ENCODE assay signal across 9 mouse cellular contexts in the genomic region with DNA sequence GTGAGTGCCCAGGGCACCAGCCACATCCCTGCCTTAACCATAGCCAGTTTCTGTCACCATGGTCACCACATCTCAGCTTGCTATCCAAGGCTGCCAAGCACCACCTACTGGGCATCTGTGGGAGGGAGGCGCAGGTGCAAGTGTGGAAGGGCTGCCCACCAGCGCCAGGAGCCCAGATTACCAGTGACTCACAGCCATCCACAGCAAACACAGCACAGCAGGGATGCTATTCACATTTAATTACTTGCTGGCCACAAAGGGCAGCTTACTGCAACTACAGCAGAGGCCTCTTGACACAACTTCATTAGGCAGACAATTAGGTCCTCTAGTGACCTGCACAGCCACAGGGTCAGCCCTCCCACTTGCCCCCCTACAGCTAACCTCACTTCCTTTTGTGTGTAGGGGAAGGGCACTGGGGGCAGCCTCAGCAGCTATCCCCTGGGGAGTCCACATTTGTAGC. TPM values are rescaled to one million over a fixed set of nuclear protein-coding genes. Genes with fewer than 3 reads are reported as not detected.
A peak's percentile ranks its signal among the peaks of the same experiment; 100 is the strongest.
DNase-seq lines count a peak whose midpoint lies in the region; ATAC-seq and TF ChIP-seq lines count a peak whose summit lies in the region.
"Had no signal": no experiment of that assay in that cellular context is flagged by ENCODE, and none has a peak within 500 bp of the region (broad histone marks: within the 10 kb centered on the region; RNA-seq: fewer than 3 reads in every experiment).

No protein-coding gene starts in this region.

- H3K9ac ChIP-seq in stomach, postnatal 0 days (ENCODE audit: low read length), result no peak overlapping the region
- no peak overlapping the region for H3K9ac ChIP-seq in heart, embryonic 12.5 days
- H3K9ac ChIP-seq: lung, embryonic 15.5 days had no signal

- intact Hi-C loops in heart, postnatal 25 days (cut with DNase I), result no loop called here

- no peak overlapping the region for H3K4me2 ChIP-seq in stomach, postnatal 0 days (replicated peaks; ENCODE audit: low read depth)
- H3K4me2 ChIP-seq in heart, embryonic 12.5 days, result no peak overlapping the region
- H3K4me2 ChIP-seq: lung, embryonic 15.5 days had no signal

- no peak overlapping the region for H3K4me3 ChIP-seq in limb, embryonic 10.5 days
- H3K4me3 ChIP-seq in stomach, postnatal 0 days (ENCODE audit: low read depth, low read length), result no peak overlapping the region
- no peak overlapping the region for H3K4me3 ChIP-seq in heart, embryonic 12.5 days
- H3K4me3 ChIP-seq: lung, embryonic 15.5 days had no signal

- H3K4me1 ChIP-seq in limb, embryonic 10.5 days, result peaks cover 28% of the 10 kb centered on the region
- no peaks in the 10 kb centered on the region for H3K4me1 ChIP-seq in stomach, postnatal 0 days (replicated peaks; ENCODE audit: control insufficient read depth, insufficient read depth)
- H3K4me1 ChIP-seq in heart, embryonic 12.5 days (replicated peaks), result no peaks in the 10 kb centered on the region; the same call in 1 of the 2 replicates

- WGBS in limb, embryonic 10.5 days, result 23% methylated on average over 2 of the region's 2 CpGs
- WGBS in stomach, postnatal 0 days, result 59% methylated on average over 2 of the region's 2 CpGs
- WGBS in heart, embryonic 12.5 days, result 65% methylated on average over 2 of the region's 2 CpGs

- peak; percentile 91 for DNase-seq in right cerebral cortex, adult 18-20 months
- DNase-seq in right cerebral cortex, postnatal 4 days, result no peak
- DNase-seq in limb, embryonic 10.5 days (ENCODE audit: low spot score), result no peak
- peak; percentile 61 for DNase-seq in stomach, postnatal 0 days (ENCODE audit: low spot score)
- no peak for DNase-seq in heart, postnatal 25 days (ENCODE audit: low spot score)
- DNase-seq in thymus, postnatal 0 days (ENCODE audit: low spot score), result no peak

- peaks cover 92% of the 10 kb centered on the region for H3K36me3 ChIP-seq in limb, embryonic 10.5 days
- H3K36me3 ChIP-seq in stomach, postnatal 0 days (ENCODE audit: control insufficient read depth, insufficient read depth, low read length), result peaks cover 24% of the 10 kb centered on the region
- peaks cover 81% of the 10 kb centered on the region for H3K36me3 ChIP-seq in heart, embryonic 12.5 days

- H3K27me3 ChIP-seq in limb, embryonic 10.5 days (ENCODE audit: low read depth, poor library complexity, severe bottlenecking), result no peaks in the 10 kb centered on the region; the same call in 1 of the 2 replicates
- H3K27me3 ChIP-seq in stomach, postnatal 0 days (ENCODE audit: control insufficient read depth, insufficient read depth, low read length), result no peaks in the 10 kb centered on the region
- H3K27me3 ChIP-seq in heart, embryonic 12.5 days (replicated peaks), result no peaks in the 10 kb centered on the region
- H3K27me3 ChIP-seq: lung, embryonic 15.5 days had no signal

- no peak for TF ChIP-seq EP300 in stomach, postnatal 0 days (optimal IDR thresholded peaks at IDR 0.05)

- no peaks in the 10 kb centered on the region for H3K9me3 ChIP-seq in limb, embryonic 10.5 days (replicated peaks)
- H3K9me3 ChIP-seq in stomach, postnatal 0 days (ENCODE audit: control insufficient read depth, low read length), result no peaks in the 10 kb centered on the region
- H3K9me3 ChIP-seq in heart, embryonic 12.5 days (replicated peaks), result no peaks in the 10 kb centered on the region
- H3K9me3 ChIP-seq: lung, embryonic 15.5 days had no signal

- TF ChIP-seq CTCF in stomach, postnatal 0 days (IDR thresholded peaks at IDR 0.05; ENCODE audit: low read depth), result peak; percentile 59

- ATAC-seq in granulocyte monocyte progenitor cell, adult 5-6 weeks (replicated peaks; ENCODE audit: poor library complexity, severe bottlenecking), result peak; percentile 38; the same call in 1 of the 2 replicates
- ATAC-seq in stomach, postnatal 0 days (ENCODE audit: low FRiP score, low TSS enrichment), result peak; percentile 43; the same call in 1 of the 2 replicates
- ATAC-seq in heart, embryonic 12.5 days (ENCODE audit: insufficient number of reproducible peaks, low FRiP score), result no peak

- H3K27ac ChIP-seq in limb, embryonic 10.5 days, result 0 out of 2 replicates have a peak overlapping the region, but pooled peaks have one; percentile 12
- no peak overlapping the region for H3K27ac ChIP-seq in stomach, postnatal 0 days (replicated peaks)
- no peak overlapping the region for H3K27ac ChIP-seq in heart, embryonic 12.5 days (ENCODE audit: poor library complexity, severe bottlenecking)
- H3K27ac ChIP-seq: lung, embryonic 15.5 days had no signal

RNA-seq across cellular contexts. Expression of a gene that starts 7.7 kb away (rescaled TPM):
- 14.1 and 20.3 TPM in 2 replicates for total RNA-seq in granulocyte monocyte progenitor cell, adult 5-6 weeks (2014; fragmentation: Nextera tagmentation)
- 17.0 and 18.7 TPM in 2 replicates for total RNA-seq in granulocyte monocyte progenitor cell, adult 5-6 weeks (2017)
- polyA plus RNA-seq in limb, embryonic 10.5 days (2016; fragmentation: Nextera tagmentation; extraction: Ambion mirVana), result 63.6 and 67.1 TPM in 2 replicates
- polyA plus RNA-seq in stomach, postnatal 0 days (2015; fragmentation: Nextera tagmentation; extraction: Ambion mirVana), result 25.6 and 29.7 TPM in 2 replicates
- 10 to 100 TPM; 49.2 to 50.7 TPM for total RNA-seq in heart, postnatal 25 days (2021)
- polyA plus RNA-seq in heart, embryonic 12.5 days (2016; fragmentation: Nextera tagmentation; extraction: Ambion mirVana), result 48.3 and 50.1 TPM in 2 replicates
- polyA plus RNA-seq in thymus, postnatal 0 days (2015; fragmentation: Nextera tagmentation; extraction: Ambion mirVana), result 32.6 and 39.1 TPM in 2 replicates

RNA-seq across cellular contexts. Expression of a gene that starts 9.7 kb away (rescaled TPM):
- not detected in 2 replicates for total RNA-seq in granulocyte monocyte progenitor cell, adult 5-6 weeks (2014; fragmentation: Nextera tagmentation)
- total RNA-seq in granulocyte monocyte progenitor cell, adult 5-6 weeks (2017), result 0.98 TPM in 1 of 2 replicates, not detected in the other
- polyA plus RNA-seq in limb, embryonic 10.5 days (2016; fragmentation: Nextera tagmentation; extraction: Ambion mirVana), result not detected in 2 replicates
- polyA plus RNA-seq in stomach, postnatal 0 days (2015; fragmentation: Nextera tagmentation; extraction: Ambion mirVana), result 8.9 and 18.0 TPM in 2 replicates
- total RNA-seq in heart, postnatal 25 days (2021), result not detected
- 16.8 and 19.3 TPM in 2 replicates for polyA plus RNA-seq in heart, embryonic 12.5 days (2016; fragmentation: Nextera tagmentation; extraction: Ambion mirVana)
- 5.3 and 15.5 TPM in 2 replicates for polyA plus RNA-seq in thymus, postnatal 0 days (2015; fragmentation: Nextera tagmentation; extraction: Ambion mirVana)

RNA-seq across cellular contexts. Expression of a gene that starts 10.3 kb away (rescaled TPM):
- total RNA-seq in granulocyte monocyte progenitor cell, adult 5-6 weeks (2014; fragmentation: Nextera tagmentation), result 1.6 and 4.5 TPM in 2 replicates
- not detected in 2 replicates for total RNA-seq in granulocyte monocyte progenitor cell, adult 5-6 weeks (2017)
- polyA plus RNA-seq in limb, embryonic 10.5 days (2016; fragmentation: Nextera tagmentation; extraction: Ambion mirVana), result not detected in 2 replicates
- not detected in 2 replicates for polyA plus RNA-seq in stomach, postnatal 0 days (2015; fragmentation: Nextera tagmentation; extraction: Ambion mirVana)
- 10 to 100 TPM; 11.1 to 61.8 TPM for total RNA-seq in heart, postnatal 25 days (2021)
- polyA plus RNA-seq in heart, embryonic 12.5 days (2016; fragmentation: Nextera tagmentation; extraction: Ambion mirVana), result not detected in 2 replicates
- polyA plus RNA-seq in thymus, postnatal 0 days (2015; fragmentation: Nextera tagmentation; extraction: Ambion mirVana), result 4.2 TPM in 1 of 2 replicates, not detected in the other
- polyA plus RNA-seq: lung, embryonic 15.5 days had no signal

RNA-seq across cellular contexts. Expression of a gene that starts 14.9 kb away (rescaled TPM):
- total RNA-seq in granulocyte monocyte progenitor cell, adult 5-6 weeks (2014; fragmentation: Nextera tagmentation), result 5,751 and 6,009 TPM in 2 replicates
- 2,814 and 3,772 TPM in 2 replicates for total RNA-seq in granulocyte monocyte progenitor cell, adult 5-6 weeks (2017)
- not detected in 2 replicates for polyA plus RNA-seq in limb, embryonic 10.5 days (2016; fragmentation: Nextera tagmentation; extraction: Ambion mirVana)
- polyA plus RNA-seq in stomach, postnatal 0 days (2015; fragmentation: Nextera tagmentation; extraction: Ambion mirVana), result 0.30 and 0.55 TPM in 2 replicates
- total RNA-seq in heart, postnatal 25 days (2021), result not detected
- polyA plus RNA-seq in heart, embryonic 12.5 days (2016; fragmentation: Nextera tagmentation; extraction: Ambion mirVana), result 0.47 TPM in 1 of 2 replicates, not detected in the other
- polyA plus RNA-seq in thymus, postnatal 0 days (2015; fragmentation: Nextera tagmentation; extraction: Ambion mirVana), result 0.30 and 0.74 TPM in 2 replicates

RNA-seq across cellular contexts. Expression of a gene that starts 15.8 kb away (rescaled TPM):
- not detected in 2 replicates for total RNA-seq in granulocyte monocyte progenitor cell, adult 5-6 weeks (2014; fragmentation: Nextera tagmentation)
- total RNA-seq in granulocyte monocyte progenitor cell, adult 5-6 weeks (2017), result 0.26 TPM in 1 of 2 replicates, not detected in the other
- polyA plus RNA-seq in limb, embryonic 10.5 days (2016; fragmentation: Nextera tagmentation; extraction: Ambion mirVana), result 0.31 and 0.49 TPM in 2 replicates
- polyA plus RNA-seq in stomach, postnatal 0 days (2015; fragmentation: Nextera tagmentation; extraction: Ambion mirVana), result 0.79 and 0.99 TPM in 2 replicates
- total RNA-seq in heart, postnatal 25 days (2021), result under 1 TPM; 0.14 to 0.18 TPM
- 0.45 and 0.55 TPM in 2 replicates for polyA plus RNA-seq in heart, embryonic 12.5 days (2016; fragmentation: Nextera tagmentation; extraction: Ambion mirVana)
- 0.48 and 1.2 TPM in 2 replicates for polyA plus RNA-seq in thymus, postnatal 0 days (2015; fragmentation: Nextera tagmentation; extraction: Ambion mirVana)

Comparison
In these comparisons a context has a peak if more than half of its experiments do, and no peak if none do; other contexts are left out.
1. DNase-seq: peak in right cerebral cortex, adult 18-20 months (single experiment) and stomach, postnatal 0 days (single experiment); none in right cerebral cortex, postnatal 4 days (single experiment), limb, embryonic 10.5 days (single experiment), heart, postnatal 25 days (single experiment) and thymus, postnatal 0 days (single experiment).